8 mouse cellular contexts compared by ENCODE assay signal in the genomic region with DNA sequence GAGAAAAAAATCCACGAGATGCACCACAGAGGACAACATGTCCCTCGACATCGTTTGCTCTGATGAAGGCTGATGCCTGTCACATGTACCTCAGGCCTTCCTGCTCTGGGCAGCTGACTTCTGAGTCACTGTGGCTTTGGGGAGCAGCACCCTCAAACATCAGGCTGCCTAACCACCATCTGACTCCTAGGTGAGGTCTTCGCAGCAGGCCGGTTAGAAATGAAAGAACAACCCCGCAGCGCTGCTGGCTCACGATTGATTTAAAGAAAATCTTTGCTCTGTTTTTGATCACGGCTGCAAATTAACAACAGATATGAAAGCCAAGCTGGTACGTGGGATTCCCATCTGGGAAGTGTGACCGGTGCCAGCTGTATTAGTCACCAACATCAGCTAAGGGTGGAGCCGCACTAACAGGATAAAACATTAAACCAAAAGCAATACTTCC. TPM values are rescaled to one million over a fixed set of nuclear protein-coding genes. Genes with fewer than 3 reads are reported as not detected.
DNase-seq lines count a peak whose midpoint lies in the region; ATAC-seq lines count a peak whose summit lies in the region.

No protein-coding gene starts in this region.

- no peaks in the 10 kb centered on the region for H3K27me3 ChIP-seq in heart, embryonic 10.5 days (ENCODE audit: insufficient read depth, poor library complexity, severe bottlenecking)
- no peaks in the 10 kb centered on the region for H3K27me3 ChIP-seq in stomach, embryonic 16.5 days (ENCODE audit: control insufficient read depth, insufficient read depth, low read length)
- H3K27me3 ChIP-seq in midbrain, embryonic 10.5 days (ENCODE audit: low read depth, poor library complexity, severe bottlenecking), result no peaks in the 10 kb centered on the region

- no peaks in the 10 kb centered on the region for H3K36me3 ChIP-seq in heart, embryonic 10.5 days
- H3K36me3 ChIP-seq in stomach, embryonic 16.5 days (ENCODE audit: control insufficient read depth, insufficient read depth, low read length), result no peaks in the 10 kb centered on the region
- H3K36me3 ChIP-seq in midbrain, embryonic 10.5 days, result no peaks in the 10 kb centered on the region

- DNase-seq in heart, adult 18-20 months, result peak; percentile 71 to 80
- DNase-seq in heart, embryonic 10.5 days (ENCODE audit: low spot score), result no peak
- peak; percentile 53 for DNase-seq in adrenal gland, postnatal 25 days
- DNase-seq in left cerebral cortex, postnatal 14 days (ENCODE audit: low spot score in 2 of 2), result peak; percentile 61 to 62
- DNase-seq in retina, embryonic 14.5 days (ENCODE audit: low spot score), result no peak
- DNase-seq in midbrain, embryonic 10.5 days (ENCODE audit: low spot score), result no peak

- WGBS in heart, embryonic 10.5 days, result 85% methylated on average over 12 of the region's 12 CpGs
- 61% methylated on average over 12 of the region's 12 CpGs for WGBS in stomach, embryonic 16.5 days
- WGBS in midbrain, embryonic 10.5 days, result 91% methylated on average over 12 of the region's 12 CpGs

- peak overlapping the region; percentile 16; the same call in 1 of the 2 replicates for H3K4me2 ChIP-seq in stomach, embryonic 16.5 days (ENCODE audit: low read depth, low read length)

- no peak overlapping the region for H3K4me3 ChIP-seq in heart, embryonic 10.5 days
- no peak overlapping the region for H3K4me3 ChIP-seq in stomach, embryonic 16.5 days (replicated peaks; ENCODE audit: low read length)
- H3K4me3 ChIP-seq in midbrain, embryonic 10.5 days, result no peak overlapping the region

- no peaks in the 10 kb centered on the region for H3K9me3 ChIP-seq in heart, embryonic 10.5 days
- H3K9me3 ChIP-seq in stomach, embryonic 16.5 days (replicated peaks; ENCODE audit: control insufficient read depth, low read length), result no peaks in the 10 kb centered on the region
- no peaks in the 10 kb centered on the region for H3K9me3 ChIP-seq in midbrain, embryonic 10.5 days (replicated peaks)

- no peaks in the 10 kb centered on the region for H3K4me1 ChIP-seq in heart, embryonic 10.5 days
- H3K4me1 ChIP-seq in stomach, embryonic 16.5 days (ENCODE audit: control insufficient read depth, insufficient read depth, low read length), result peaks cover 6% of the 10 kb centered on the region
- H3K4me1 ChIP-seq in midbrain, embryonic 10.5 days, result no peaks in the 10 kb centered on the region

- H3K27ac ChIP-seq in heart, embryonic 10.5 days, result no peak overlapping the region
- peak overlapping the region; percentile 86 for H3K27ac ChIP-seq in stomach, embryonic 16.5 days (ENCODE audit: low read length)
- H3K27ac ChIP-seq in midbrain, embryonic 10.5 days (replicated peaks), result no peak overlapping the region

- ATAC-seq in granulocyte monocyte progenitor cell, adult 5-6 weeks (replicated peaks; ENCODE audit: poor library complexity, severe bottlenecking), result peak; percentile 69
- peak; percentile 65 for ATAC-seq in stomach, embryonic 16.5 days (ENCODE audit: insufficient read depth, low FRiP score)

- intact Hi-C loops in left cerebral cortex, postnatal 14 days (cut with DNase I), result no loop called here

- peak overlapping the region; percentile 57; the same call in 1 of the 2 replicates for H3K9ac ChIP-seq in stomach, embryonic 16.5 days (ENCODE audit: low read length)

RNA-seq across cellular contexts. Expression of a gene that starts 35.6 kb away (rescaled TPM):
- 10 to 100 TPM; 29.3 to 34.1 TPM for total RNA-seq in heart, adult 18-20 months (2021)
- polyA plus RNA-seq in heart, embryonic 10.5 days (2016; fragmentation: Nextera tagmentation; extraction: Ambion mirVana), result 4.6 and 6.7 TPM in 2 replicates
- 48.2 and 53.0 TPM in 2 replicates for total RNA-seq in adrenal gland, postnatal 25 days (2021)
- total RNA-seq in granulocyte monocyte progenitor cell, adult 5-6 weeks (2014; fragmentation: Nextera tagmentation), result 14.0 and 34.5 TPM in 2 replicates
- total RNA-seq in granulocyte monocyte progenitor cell, adult 5-6 weeks (2017), result 20.4 and 20.7 TPM in 2 replicates
- total RNA-seq in left cerebral cortex, postnatal 14 days (2021), result 10 to 100 TPM; 11.4 to 13.0 TPM
- 6.9 and 9.0 TPM in 2 replicates for polyA plus RNA-seq in stomach, embryonic 16.5 days (2015; fragmentation: Nextera tagmentation; extraction: Ambion mirVana)
- 4.2 and 5.1 TPM in 2 replicates for polyA plus RNA-seq in midbrain, embryonic 10.5 days (2016; fragmentation: Nextera tagmentation; extraction: Ambion mirVana)

RNA-seq across cellular contexts. Expression of a gene that starts 42.9 kb away (rescaled TPM):
- 100 to 1,000 TPM; 116 to 138 TPM for total RNA-seq in heart, adult 18-20 months (2021)
- 74.0 and 90.7 TPM in 2 replicates for polyA plus RNA-seq in heart, embryonic 10.5 days (2016; fragmentation: Nextera tagmentation; extraction: Ambion mirVana)
- total RNA-seq in adrenal gland, postnatal 25 days (2021), result 318 and 341 TPM in 2 replicates
- total RNA-seq in granulocyte monocyte progenitor cell, adult 5-6 weeks (2014; fragmentation: Nextera tagmentation), result 51.6 and 63.3 TPM in 2 replicates
- 73.6 and 73.7 TPM in 2 replicates for total RNA-seq in granulocyte monocyte progenitor cell, adult 5-6 weeks (2017)
- total RNA-seq in left cerebral cortex, postnatal 14 days (2021), result 10 to 100 TPM in 1 of 2 experiments, 1 to 10 TPM in 1; 9.8 to 12.5 TPM
- 82.0 and 83.5 TPM in 2 replicates for polyA plus RNA-seq in stomach, embryonic 16.5 days (2015; fragmentation: Nextera tagmentation; extraction: Ambion mirVana)
- polyA plus RNA-seq in midbrain, embryonic 10.5 days (2016; fragmentation: Nextera tagmentation; extraction: Ambion mirVana), result 76.2 and 79.3 TPM in 2 replicates

Comparison
In these comparisons a context has a peak if more than half of its experiments do, and no peak if none do; other contexts are left out.
1. DNase-seq: peak in heart, adult 18-20 months (2 of 2), adrenal gland, postnatal 25 days (single experiment) and left cerebral cortex, postnatal 14 days (2 of 2); none in heart, embryonic 10.5 days (single experiment), retina, embryonic 14.5 days (single experiment) and midbrain, embryonic 10.5 days (single experiment).